Mouse (Mus musculus) cerebellum, adult 8-10 months (tissue): ENCODE results near the gene Bcl7c.

ENCODE experiments used
- DNase-seq: peaks from one replicate; pipeline ENCODE4 v3.0.0; 2022

Gene Bcl7c

GRCm38 (mm10) chr7:127641260-127641659 lies 67.5 kb downstream of the Bcl7c start:
- DNase-seq = no peak

- DNase-seq = peak; percentile 76
Observed at GRCm38 (mm10) chr7:127636963-127637362, 71.8 kb downstream of the Bcl7c start.

- no peak for DNase-seq
Observed at GRCm38 (mm10) chr7:127631416-127631815, 77.3 kb downstream of the Bcl7c start.

- no peak for DNase-seq
Observed at GRCm38 (mm10) chr7:127628646-127629045, 80.1 kb downstream of the Bcl7c start.

GRCm38 (mm10) chr7:127626471-127626870 lies 82.3 kb downstream of the Bcl7c start:
- DNase-seq = no peak

GRCm38 (mm10) chr7:127626039-127626438 lies 82.7 kb downstream of the Bcl7c start:
- no peak for DNase-seq

GRCm38 (mm10) chr7:127618402-127618801 lies 90.3 kb downstream of the Bcl7c start:
- peak; percentile 3 for DNase-seq

GRCm38 (mm10) chr7:127617962-127618361 lies 90.8 kb downstream of the Bcl7c start:
- DNase-seq = peak; percentile 7

- DNase-seq = no peak
Observed at GRCm38 (mm10) chr7:127616881-127617280, 91.9 kb downstream of the Bcl7c start.

GRCm38 (mm10) chr7:127616336-127616735 lies 92.4 kb downstream of the Bcl7c start:
- DNase-seq = peak; percentile 5

- DNase-seq = peak; percentile 76
Observed at GRCm38 (mm10) chr7:127614891-127615843, 93.6 kb downstream of the Bcl7c start, which contains the start of gene Zfp629. Zfp629 (minus strand) TSS chr7:127615797.

- no peak for DNase-seq
Observed at GRCm38 (mm10) chr7:127614511-127614890, 94.2 kb downstream of the Bcl7c start.

- DNase-seq = no peak
Observed at GRCm38 (mm10) chr7:127614091-127614490, 94.6 kb downstream of the Bcl7c start.

- no peak for DNase-seq
Observed at GRCm38 (mm10) chr7:127613501-127613900, 95.2 kb downstream of the Bcl7c start.

GRCm38 (mm10) chr7:127611561-127611960 lies 97.2 kb downstream of the Bcl7c start:
- no peak for DNase-seq
